Mouse (Mus musculus) midbrain, embryonic 11.5 days (tissue): ENCODE measurements around the gene Gadl1. TPM values are rescaled to one million over a fixed set of nuclear protein-coding genes. Genes with fewer than 3 reads are reported as not detected.
"Not testable (repeated sequence)": the region's sequence is repeated elsewhere in the genome, so short reads cannot be mapped to it uniquely, and the experiment has no call there.

Experiments
- ATAC-seq: fragments of 200-750 bp; cut with Nextera tagmentation; 2 replicates; pipeline ENCODE4 v1.8.0; 2017; ENCODE audit warnings: moderate TSS enrichment, moderate library complexity; ENCODE audit not compliant: low FRiP score
- DNase-seq: peaks from one replicate; pipeline ENCODE4 v3.0.0; 2015; ENCODE audit warnings: low spot score; ENCODE audit errors: missing footprints
- H3K27ac ChIP-seq: fragments of 300-500 bp; sonication (generic); 2 replicates; pipeline ENCODE4 v1.5.1; 2014; ENCODE audit warnings: low read depth, low read length
- H3K27me3 ChIP-seq: fragments of 300-500 bp; sonication (generic); 2 replicates; pipeline ENCODE4 v1.6.1; 2014; ENCODE audit warnings: mild to moderate bottlenecking, low read length, moderate library complexity, mixed read lengths; ENCODE audit not compliant: control insufficient read depth, insufficient read depth
- H3K36me3 ChIP-seq: fragments of 300-500 bp; sonication (generic); 2 replicates; pipeline ENCODE4 v1.6.1; 2014; ENCODE audit warnings: mild to moderate bottlenecking, low read length, moderate library complexity, mixed read lengths; ENCODE audit not compliant: control insufficient read depth, insufficient read depth
- H3K4me1 ChIP-seq: fragments of 300-500 bp; sonication (generic); 2 replicates; pipeline ENCODE4 v1.6.1; 2014; ENCODE audit warnings: low read length; ENCODE audit not compliant: control insufficient read depth, insufficient read depth
- H3K4me2 ChIP-seq: fragments of 300-500 bp; sonication (generic); 2 replicates; pipeline ENCODE4 v1.6.1; 2014; ENCODE audit warnings: mild to moderate bottlenecking, moderate library complexity
- H3K4me3 ChIP-seq: fragments of 300-500 bp; sonication (generic); 2 replicates; pipeline ENCODE4 v1.5.1; 2014; ENCODE audit warnings: low read depth, low read length
- H3K9ac ChIP-seq: fragments of 300-500 bp; sonication (generic); 2 replicates; pipeline ENCODE4 v1.6.1; 2014; ENCODE audit warnings: low read length
- H3K9me3 ChIP-seq: fragments of 300-500 bp; sonication (generic); 2 replicates; pipeline ENCODE4 v1.6.1; 2016; ENCODE audit warnings: low read length; ENCODE audit not compliant: control insufficient read depth
- WGBS: fragments of 180-500 bp; shearing (Covaris S2); extraction: QIAGEN DNeasy Blood & Tissue Kit; methylation state at CpG from one replicate; pipeline ENCODE4 v1.1.7; 2014; 5-methylcytosine and 5-hydroxymethylcytosine counted together
- polyA plus RNA-seq: library from polyadenylated mRNA; unstranded; fragments of >200 nt; fragmentation: Nextera tagmentation; extraction: Ambion mirVana; gene quantifications from 2 replicates; pipeline ENCODE4 v1.2.1, GENCODE M21; 2014

Gadl1 gene
- polyA plus RNA-seq, 1 experiment from 2014 or later, result 0.31 TPM

GRCm38 (mm10) chr9:116018586-116018985, 109.3 kb downstream of the Gadl1 start:
- no peaks in the 10 kb centered on the region for H3K27me3 ChIP-seq
- DNase-seq, result peak; percentile 51
- H3K4me2 ChIP-seq, result no peak overlapping the region
- no peak for ATAC-seq
- H3K4me1 ChIP-seq, result no peaks in the 10 kb centered on the region
- no peaks in the 10 kb centered on the region for H3K36me3 ChIP-seq
- no peak overlapping the region for H3K9ac ChIP-seq
- H3K27ac ChIP-seq, result no peak overlapping the region
- 92% methylated on average over 7 of the region's 7 CpGs for WGBS
- no peaks in the 10 kb centered on the region for H3K9me3 ChIP-seq
- no peak overlapping the region for H3K4me3 ChIP-seq

GRCm38 (mm10) chr9:116025371-116025770, 116.1 kb downstream of the Gadl1 start:
- DNase-seq (no peak), ATAC-seq (no peak)
- Histone ChIP-seq H3K9ac (no peak overlapping the region), H3K27me3 (no peaks in the 10 kb centered on the region), H3K4me3 (no peak overlapping the region), H3K4me1 (no peaks in the 10 kb centered on the region), H3K4me2 (no peak overlapping the region), H3K27ac (no peak overlapping the region), H3K9me3 (no peaks in the 10 kb centered on the region), H3K36me3 (no peaks in the 10 kb centered on the region)
- WGBS, result 92% methylated on average over 6 of the region's 6 CpGs

- 91% methylated on average over 2 of the region's 2 CpGs for WGBS
These were observed 119.8 kb downstream of the Gadl1 start for GRCm38 (mm10) chr9:116029076-116029475.

GRCm38 (mm10) chr9:116032711-116033110, 123.5 kb downstream of the Gadl1 start:
- Histone ChIP-seq H3K27me3 (no peaks in the 10 kb centered on the region), H3K4me1 (peaks cover 2% of the 10 kb centered on the region; the same call in 1 of the 2 replicates), H3K27ac (no peak overlapping the region), H3K4me2 (no peak overlapping the region), H3K36me3 (no peaks in the 10 kb centered on the region), H3K4me3 (no peak overlapping the region), H3K9me3 (no peaks in the 10 kb centered on the region), H3K9ac (no peak overlapping the region)
- WGBS, result 65% methylated on average over 5 of the region's 5 CpGs
- DNase-seq (peak; percentile 82), ATAC-seq (no peak)

More at GRCm38 (mm10) chr9:116029076-116029475, 119.8 kb downstream of the Gadl1 start:
- ATAC-seq (no peak), DNase-seq (peak; percentile 21)
- Histone ChIP-seq H3K4me3 (no peak overlapping the region), H3K4me2 (no peak overlapping the region), H3K27ac (no peak overlapping the region), H3K27me3 (no peaks in the 10 kb centered on the region), H3K36me3 (no peaks in the 10 kb centered on the region), H3K9me3 (no peaks in the 10 kb centered on the region), H3K9ac (no peak overlapping the region), H3K4me1 (peaks cover 2% of the 10 kb centered on the region; the same call in 1 of the 2 replicates)

DNA sequence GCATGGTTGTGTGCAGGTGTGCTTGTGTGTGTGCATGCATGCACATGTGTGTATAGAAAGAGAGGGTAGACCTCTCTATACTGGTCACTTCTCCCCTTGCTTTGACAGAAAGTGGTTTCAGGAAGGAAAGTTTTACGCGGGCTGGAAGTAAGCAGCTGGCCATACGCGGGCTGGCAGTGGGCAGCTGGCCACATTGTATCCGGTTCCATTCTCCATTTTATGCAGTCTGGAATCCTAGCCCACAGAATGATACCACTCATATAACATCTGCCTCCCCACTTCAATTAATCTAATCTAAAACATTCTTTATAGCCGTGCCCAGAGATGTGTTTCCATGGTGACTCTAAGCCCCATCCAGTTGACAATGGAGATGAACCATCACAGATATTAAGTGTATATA, 129.0 kb downstream of the Gadl1 start:
- Histone ChIP-seq H3K4me2 (no peak overlapping the region), H3K36me3 (no peaks in the 10 kb centered on the region), H3K4me3 (no peak overlapping the region), H3K9me3 (no peaks in the 10 kb centered on the region), H3K27me3 (no peaks in the 10 kb centered on the region), H3K9ac (no peak overlapping the region), H3K4me1 (no peaks in the 10 kb centered on the region), H3K27ac (no peak overlapping the region)
- ATAC-seq, result no peak
- DNase-seq, result peak; percentile 47
- WGBS, result 84% methylated on average over 6 of the region's 6 CpGs

DNA sequence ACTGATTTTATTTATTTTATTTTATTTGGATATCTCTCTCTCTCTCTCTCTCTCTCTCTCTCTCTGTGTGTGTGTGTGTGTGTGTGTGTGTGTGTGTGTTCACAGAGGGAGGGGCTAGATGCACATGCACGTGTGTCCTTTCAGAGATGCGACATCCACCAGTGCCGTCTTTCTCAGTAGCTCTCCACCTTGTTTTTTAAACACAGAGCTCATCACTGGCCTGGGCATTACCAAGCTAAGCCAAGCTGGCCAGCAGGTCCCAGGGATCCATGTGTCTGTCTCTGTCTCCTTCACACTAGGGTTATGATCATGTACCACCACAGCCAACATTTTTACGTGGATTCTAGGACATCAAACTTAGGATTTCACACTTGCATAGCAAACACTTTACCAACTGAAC, 130.7 kb downstream of the Gadl1 start:
- H3K4me1 ChIP-seq, result no peaks in the 10 kb centered on the region
- H3K36me3 ChIP-seq, result no peaks in the 10 kb centered on the region
- DNase-seq (peak; percentile 54), ATAC-seq (no peak)
- H3K4me3 ChIP-seq, result no peak overlapping the region
- H3K4me2 ChIP-seq, result no peak overlapping the region
- no peaks in the 10 kb centered on the region for H3K9me3 ChIP-seq
- H3K27ac ChIP-seq, result no peak overlapping the region
- 94% methylated on average over 4 of the region's 4 CpGs for WGBS
- H3K9ac ChIP-seq, result no peak overlapping the region
- no peaks in the 10 kb centered on the region for H3K27me3 ChIP-seq

DNA sequence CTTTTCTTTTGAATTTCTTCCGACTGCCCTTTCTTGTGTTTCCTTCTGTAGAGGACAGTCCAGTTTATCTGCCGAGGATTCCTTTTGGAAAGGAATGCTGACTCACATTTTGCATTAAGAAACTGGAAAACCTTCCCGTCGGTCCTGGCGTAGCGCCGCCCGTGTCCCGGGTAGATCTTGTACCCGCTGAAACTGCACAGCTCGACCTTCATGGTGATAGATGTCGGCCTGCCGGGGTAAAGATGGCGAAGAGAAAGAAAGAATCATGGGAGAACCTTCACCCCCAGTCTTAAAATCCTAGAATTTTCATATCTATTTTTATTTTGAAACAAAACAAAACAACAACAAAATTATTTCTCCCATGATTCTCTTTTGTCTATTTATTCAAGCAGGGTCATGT, 131.6 kb downstream of the Gadl1 start:
- not testable (repeated sequence) for H3K4me2 ChIP-seq, ATAC-seq, H3K27ac ChIP-seq, H3K4me1 ChIP-seq, H3K9me3 ChIP-seq, H3K36me3 ChIP-seq, H3K4me3 ChIP-seq, H3K27me3 ChIP-seq, H3K9ac ChIP-seq
- DNase-seq, result peak; percentile 1
- WGBS, result 94% methylated on average over 14 of the region's 14 CpGs

DNA sequence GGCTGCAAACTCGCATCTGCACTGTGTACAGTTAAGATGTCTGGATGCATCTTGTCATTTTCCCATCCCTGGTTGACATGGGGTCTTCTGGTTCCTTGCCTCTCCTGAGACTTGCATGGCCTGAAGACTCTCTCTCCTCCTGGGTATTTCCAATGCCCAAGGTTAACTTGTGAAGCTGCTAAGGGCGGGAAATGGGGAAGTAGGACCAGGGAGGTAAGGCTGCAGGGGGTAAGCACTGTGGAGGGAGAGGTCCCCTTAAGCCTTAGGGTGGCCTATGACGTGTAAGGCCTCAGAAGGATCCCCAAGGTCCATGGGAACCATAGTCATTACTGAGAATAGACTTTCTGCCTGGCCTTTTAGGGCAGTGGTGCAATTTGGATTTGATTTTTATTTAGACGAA, 132.1 kb downstream of the Gadl1 start:
- Histone ChIP-seq H3K9me3 (no peaks in the 10 kb centered on the region), H3K27ac (no peak overlapping the region), H3K4me3 (no peak overlapping the region), H3K36me3 (no peaks in the 10 kb centered on the region), H3K4me2 (no peak overlapping the region), H3K27me3 (no peaks in the 10 kb centered on the region), H3K9ac (no peak overlapping the region), H3K4me1 (no peaks in the 10 kb centered on the region)
- ATAC-seq, result no peak
- WGBS, result 75% methylated on average over 4 of the region's 4 CpGs
- no peak for DNase-seq

- ATAC-seq (no peak), DNase-seq (peak; percentile 98)
- no peaks in the 10 kb centered on the region for H3K27me3 ChIP-seq
- H3K9ac ChIP-seq, result no peak overlapping the region
- no peaks in the 10 kb centered on the region for H3K36me3 ChIP-seq
- 21% methylated on average over 3 of the region's 3 CpGs for WGBS
- no peaks in the 10 kb centered on the region for H3K4me1 ChIP-seq
- no peak overlapping the region for H3K4me2 ChIP-seq
- H3K4me3 ChIP-seq, result no peak overlapping the region
- no peak overlapping the region for H3K27ac ChIP-seq
- no peaks in the 10 kb centered on the region for H3K9me3 ChIP-seq
These were observed 132.5 kb downstream of the Gadl1 start for GRCm38 (mm10) chr9:116041787-116042186.

GRCm38 (mm10) chr9:116049985-116050384, 140.7 kb downstream of the Gadl1 start:
- 79% methylated on average over 1 of the region's 1 CpGs for WGBS
- no peak overlapping the region for H3K27ac ChIP-seq
- H3K9ac ChIP-seq, result no peak overlapping the region
- DNase-seq (no peak), ATAC-seq (no peak)
- H3K4me2 ChIP-seq, result no peak overlapping the region
- H3K4me1 ChIP-seq, result no peaks in the 10 kb centered on the region
- H3K4me3 ChIP-seq, result no peak overlapping the region
- H3K27me3 ChIP-seq, result no peaks in the 10 kb centered on the region
- H3K36me3 ChIP-seq, result no peaks in the 10 kb centered on the region
- no peaks in the 10 kb centered on the region for H3K9me3 ChIP-seq
